Mouse (Mus musculus) cerebellum, postnatal 36 days (tissue): ENCODE data around the gene Cc2d2a.

Experiments
- DNase-seq, 2 experiments: peaks; one replicate each; pipeline ENCODE4 v3.0.0; 2021 to 2022; ENCODE audit warnings: mixed read lengths in 2 of 2

Cc2d2a gene

DNA sequence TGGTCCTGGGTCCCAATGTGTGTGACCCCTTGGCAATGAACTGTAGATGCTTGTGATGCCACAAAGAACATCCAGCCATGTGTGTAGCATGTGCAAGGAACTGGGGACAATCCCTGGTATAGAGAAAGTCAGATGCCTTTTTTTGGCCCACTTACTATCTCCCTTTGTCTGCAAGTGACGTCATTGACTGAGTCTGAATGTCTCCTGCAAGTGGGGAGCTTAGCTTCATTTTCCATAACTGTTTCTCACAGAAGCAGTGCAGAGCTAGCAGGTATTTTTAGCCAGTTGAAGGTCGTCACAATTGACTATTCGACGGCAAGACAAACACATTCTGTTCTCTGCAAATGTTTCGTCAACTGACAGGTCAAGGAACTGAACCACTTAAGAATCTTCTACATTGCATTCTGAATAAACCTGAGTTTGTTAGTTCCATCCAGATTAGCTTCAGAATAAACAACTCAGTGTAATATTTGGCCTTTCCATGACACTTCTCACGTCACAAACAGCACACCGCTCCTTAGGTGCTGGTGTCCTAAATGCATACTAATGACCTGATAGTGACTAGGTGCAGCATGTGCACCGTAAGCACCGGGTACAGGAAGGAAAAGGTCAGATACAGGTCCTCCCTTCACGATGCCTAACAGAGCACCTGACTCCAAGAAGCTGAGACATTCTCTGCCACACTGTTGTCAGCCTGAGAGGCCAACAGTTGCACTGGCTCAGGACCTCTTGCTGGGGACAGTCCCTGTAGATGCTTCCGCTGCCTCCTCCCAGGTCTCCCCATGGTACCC lies 66.4 kb downstream of the Cc2d2a start:
- no peak for DNase-seq

DNA sequence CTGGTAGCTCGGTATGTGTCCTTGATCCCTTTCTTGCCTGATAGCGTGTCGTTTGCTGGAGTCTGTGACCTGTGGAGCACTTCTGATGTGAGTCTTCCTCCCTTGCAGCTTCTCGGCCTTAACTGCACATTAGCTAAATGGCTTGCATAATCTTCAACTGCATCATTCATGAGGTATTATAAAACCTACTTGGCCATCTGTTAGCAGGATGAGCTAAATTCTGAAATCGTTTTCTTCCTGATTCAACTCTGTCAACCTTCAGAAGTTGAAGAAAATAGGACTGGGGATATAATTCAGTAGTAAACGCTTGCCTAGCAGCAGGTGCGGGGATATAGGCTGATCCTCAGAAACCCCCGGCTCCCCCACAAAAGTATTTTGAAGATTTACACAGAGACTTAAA lies 70.2 kb downstream of the Cc2d2a start:
- DNase-seq: no peak

DNA sequence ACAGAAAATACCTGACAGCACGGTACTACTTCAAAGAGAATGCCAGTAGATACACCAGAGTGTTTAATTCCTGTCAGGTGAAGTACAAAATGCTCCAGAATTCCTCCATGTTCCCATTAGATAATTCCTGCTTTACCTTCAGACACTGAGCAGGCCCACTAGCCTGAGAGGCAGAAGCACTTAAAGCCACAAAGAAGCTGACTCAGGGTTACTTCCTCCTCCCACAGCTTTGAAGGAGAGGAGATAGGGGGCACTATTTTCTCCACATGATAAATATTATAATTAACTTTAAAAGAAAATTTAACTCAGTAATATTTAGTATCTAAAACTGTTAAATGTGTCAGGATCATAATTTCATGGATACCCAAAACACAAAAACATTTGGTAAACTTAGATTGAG lies 82.0 kb downstream of the Cc2d2a start:
- DNase-seq: no peak

DNA sequence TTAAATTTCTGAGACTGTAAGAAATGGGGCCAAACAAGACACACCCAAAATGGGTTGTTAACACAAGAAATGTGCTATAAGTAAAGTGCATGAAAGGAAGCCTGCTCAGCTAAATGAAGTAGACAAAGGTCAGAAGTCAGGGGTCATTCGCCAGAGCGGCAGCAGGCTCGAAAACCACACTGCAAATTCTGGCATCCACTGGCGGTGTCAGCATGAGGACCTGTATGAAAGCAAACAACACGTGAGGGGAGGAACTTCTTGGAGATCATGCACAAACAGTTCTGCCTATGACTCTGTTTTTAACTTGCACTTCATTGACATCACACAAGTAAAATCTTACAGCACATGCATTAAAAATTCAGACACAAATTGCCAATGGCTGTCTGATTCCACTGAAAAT lies 83.0 kb downstream of the Cc2d2a start:
- DNase-seq: no peak

DNA sequence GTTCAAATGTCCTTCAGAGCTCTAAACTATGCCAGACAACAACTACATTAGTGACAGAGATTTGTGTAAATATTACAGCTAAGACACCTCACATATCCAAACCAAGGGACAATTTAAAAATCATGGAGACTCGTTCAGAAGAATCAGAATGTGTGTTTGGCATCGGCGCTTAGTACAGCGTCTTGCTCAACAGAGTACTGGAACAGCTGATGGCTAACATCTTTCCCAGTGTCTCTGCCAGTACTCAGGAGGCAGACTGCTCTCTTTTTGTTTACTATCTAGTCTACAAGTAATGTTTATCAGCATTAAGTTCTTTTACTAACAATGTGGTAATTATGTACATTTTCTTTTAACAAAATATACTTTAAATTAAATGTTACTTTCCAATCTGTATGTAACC lies 85.9 kb downstream of the Cc2d2a start:
- DNase-seq: no peak

DNA sequence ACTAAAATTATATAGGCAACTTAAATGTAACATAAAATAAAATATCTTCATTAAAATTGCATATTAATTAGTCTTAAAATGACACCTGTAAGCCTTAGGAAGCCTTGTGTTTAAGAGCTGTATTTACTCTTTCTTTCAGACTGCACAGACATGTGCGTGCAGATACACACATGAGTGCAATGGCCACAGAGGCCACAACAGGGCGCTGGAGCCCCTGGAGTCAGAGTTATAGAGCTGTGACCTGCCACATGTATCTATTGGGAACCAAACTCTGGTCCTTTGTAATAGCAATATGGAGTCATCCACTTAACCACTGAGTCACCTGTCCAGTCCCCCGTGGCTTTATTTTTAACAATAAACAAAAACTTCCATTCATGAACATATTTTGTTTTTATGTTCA lies 86.9 kb downstream of the Cc2d2a start:
- DNase-seq: no peak

DNA sequence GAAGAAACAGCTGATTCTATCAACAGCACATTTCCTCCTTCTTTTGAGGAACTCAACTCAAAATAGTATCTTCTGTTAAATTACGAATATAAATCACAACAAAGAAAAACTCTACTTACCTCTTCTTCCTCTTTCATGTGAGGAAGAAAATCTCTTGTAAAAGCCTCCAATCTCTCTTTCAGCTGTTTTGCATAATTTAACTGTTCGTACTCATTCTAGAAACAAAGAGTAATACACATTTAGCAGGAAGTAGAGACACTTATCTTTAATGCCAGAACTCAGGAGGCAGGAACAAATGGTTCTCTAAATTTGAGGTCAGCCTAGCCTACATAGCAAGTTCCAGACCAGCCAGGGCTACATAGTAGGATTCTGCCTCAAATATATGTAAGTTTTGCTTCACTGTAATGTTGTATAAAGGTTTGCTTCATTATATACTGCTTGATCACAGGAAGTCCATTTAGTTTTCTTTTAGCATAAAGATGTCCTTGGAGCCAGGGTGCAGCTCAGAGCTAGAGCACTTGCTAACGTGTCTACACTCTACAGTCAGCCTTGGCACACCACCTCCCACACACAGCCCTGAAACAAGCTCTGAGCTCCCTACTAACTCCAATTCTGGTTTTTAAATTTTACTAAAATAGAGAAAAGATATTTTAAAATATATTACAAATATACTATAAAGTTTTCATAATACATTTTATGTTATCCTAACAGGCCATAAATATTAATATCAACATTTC lies 108.6 kb downstream of the Cc2d2a start:
- DNase-seq: no peak

DNA sequence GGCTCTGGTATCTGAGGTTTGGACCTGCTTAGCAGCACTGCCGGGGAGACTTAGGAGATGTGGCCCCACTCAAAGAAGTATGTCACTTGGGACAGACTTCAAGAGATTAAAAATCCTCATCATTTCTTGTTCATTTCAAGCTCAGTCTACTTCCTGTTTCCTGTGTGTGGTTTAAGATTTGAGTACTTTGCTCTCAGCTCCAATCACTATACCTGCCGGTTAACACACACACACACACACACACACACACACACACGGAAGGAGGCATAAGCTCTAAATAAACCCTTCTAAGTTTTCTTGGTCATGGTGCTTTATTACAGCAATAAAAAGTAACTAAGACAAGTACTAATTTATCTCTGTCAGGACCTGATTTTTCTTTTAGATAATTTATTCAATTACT lies 109.4 kb downstream of the Cc2d2a start:
- DNase-seq: no peak

DNA sequence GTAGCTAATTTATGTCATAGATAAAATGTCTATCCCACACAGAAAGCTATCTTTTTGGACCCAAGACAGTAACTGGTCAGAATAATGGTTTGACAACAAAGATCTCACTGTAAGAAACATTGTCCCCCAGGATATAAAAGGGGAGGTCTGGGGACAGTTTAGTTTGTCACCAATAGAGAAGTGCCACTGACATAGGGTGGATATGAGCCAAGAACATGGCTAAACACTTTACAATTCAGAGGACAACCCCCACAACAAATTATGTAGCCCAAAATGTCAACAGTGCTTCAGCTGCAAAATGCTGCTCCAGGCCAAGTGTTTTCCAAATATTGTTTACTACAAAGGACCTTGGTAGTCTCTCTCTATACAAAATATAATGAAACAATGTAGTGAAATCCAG lies 114.3 kb downstream of the Cc2d2a start:
- no peak for DNase-seq

DNA sequence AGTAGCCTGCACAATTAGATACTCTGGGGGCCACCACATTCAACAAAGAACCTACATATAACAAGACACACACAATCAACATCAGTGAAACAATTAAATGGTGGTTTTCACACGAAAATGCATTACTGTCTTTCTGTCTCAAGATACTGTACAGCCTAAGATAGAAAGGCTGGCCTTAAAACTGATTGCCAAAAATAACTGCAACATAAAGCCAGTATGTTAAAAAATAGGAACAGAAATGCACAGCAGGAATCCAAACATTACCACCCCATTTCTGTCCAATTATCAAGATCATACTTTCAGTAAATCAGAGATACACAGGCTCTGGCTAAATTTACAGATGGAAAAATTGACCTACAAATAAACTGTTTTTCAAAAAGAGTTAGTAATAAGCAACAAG lies 114.8 kb downstream of the Cc2d2a start:
- DNase-seq: no peak

DNA sequence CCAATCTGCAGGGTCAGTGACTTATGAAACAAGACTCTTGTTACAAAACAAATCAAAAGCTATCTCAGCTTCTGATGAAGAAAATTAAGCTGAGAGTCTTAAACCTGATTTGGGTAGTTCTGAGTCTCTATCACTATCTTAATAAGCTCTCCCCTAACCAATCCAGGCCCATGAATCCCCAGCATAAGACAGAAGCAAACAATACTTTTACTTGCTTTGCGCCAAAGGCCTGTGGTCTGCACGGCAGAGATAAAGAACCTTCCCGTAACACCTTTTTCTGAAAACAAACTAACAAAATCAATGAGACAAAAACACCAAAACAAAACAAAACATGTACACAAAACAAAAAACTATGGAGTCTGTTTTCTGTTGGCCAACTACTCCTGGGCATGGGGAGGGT lies 116.4 kb downstream of the Cc2d2a start:
- DNase-seq: no peak

DNA sequence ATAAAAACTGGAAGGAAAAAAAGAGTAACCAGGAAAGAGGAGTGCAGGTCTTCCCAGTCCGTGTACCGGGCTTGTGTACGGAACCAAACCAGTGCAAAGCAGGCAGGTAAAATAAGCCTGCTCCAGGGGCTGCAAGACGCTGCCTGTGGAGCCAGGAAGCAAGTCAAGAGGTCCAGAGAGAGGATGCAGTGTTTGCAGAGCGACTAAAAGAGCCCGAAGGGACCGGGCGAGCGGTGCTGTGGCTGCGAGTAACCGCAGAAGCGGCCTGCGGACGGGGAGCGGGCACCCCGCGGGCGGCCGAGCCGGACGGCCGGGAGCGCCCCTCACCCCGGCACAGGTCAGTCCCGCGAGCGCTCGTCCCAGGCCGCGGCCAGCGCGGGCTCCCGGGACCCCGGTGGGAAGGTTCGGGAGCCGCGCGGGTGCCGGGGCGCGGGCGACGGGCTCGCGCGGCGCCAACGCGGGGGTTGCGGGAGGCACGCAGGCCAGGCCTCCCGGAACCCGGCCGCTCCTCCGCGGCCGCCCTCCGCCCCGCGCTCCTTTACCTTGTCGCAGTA lies 119.4 kb downstream of the Cc2d2a start:
- peak; percentile 44 to 52 for DNase-seq

DNA sequence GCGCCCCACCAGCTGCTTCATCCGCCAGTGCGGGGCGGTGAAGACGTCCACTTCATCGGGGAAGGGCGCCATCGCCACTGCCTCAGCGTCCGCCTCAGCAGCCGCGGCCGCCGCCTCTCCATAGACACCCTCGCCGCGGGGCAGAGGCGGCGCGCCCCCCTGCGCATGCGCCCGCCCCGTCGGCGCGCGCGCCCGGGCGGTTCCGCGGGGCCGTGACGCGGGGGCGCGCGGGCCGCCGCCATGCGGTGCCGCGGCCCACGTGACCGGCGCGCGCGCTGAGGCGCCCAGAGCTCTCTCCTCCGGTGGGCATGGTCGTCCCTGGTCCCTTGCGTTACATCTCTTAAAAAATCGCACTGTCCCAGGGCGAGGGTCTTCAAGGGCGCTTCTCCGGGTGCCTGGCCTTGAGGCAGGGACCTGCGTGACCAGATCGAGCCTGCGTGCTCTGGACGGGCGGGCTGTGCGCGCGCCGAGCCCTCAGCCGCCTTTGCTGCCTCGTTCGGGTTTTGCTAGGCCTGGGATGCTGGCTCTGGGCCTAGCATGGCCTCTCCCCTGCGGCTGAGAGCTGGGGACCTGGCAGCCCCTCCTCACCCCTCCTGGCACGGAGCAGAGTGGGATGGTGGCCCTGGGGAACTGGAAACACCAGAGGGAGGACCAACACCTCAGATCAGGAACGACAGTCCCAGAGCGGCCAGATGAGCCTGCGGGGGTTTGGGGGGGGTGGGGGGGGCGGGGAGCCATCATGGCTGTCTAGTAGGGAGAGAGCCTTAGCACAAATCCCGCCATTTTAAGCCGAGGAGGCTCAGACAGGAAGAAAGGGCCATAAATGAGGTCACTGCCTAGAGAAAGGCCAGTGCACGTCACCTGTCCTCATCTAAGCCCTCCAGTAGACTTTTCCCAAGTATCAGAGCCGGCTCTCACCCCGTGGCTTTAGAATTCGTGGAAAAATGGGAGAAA lies 120.1 kb downstream of the Cc2d2a start:
- peak; percentile 81 to 83 for DNase-seq

DNA sequence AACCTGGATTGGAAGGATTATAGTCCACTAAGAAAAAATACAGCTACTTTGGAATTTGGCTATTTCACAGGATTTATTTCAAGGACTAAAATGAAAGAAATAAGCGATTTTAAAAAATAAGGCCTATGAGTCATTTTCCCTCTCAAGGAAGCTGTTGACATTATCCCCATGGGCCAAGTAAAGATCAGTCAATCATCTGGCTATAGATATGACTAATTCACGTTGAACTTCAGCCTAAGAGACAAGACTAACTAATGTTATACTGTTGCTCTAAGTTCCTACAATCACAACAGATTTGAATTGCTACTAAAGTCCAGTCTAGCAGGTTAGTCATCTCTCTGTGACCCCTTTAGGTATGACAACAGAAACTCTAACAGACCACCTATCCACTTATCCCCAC lies 121.8 kb downstream of the Cc2d2a start:
- no peak for DNase-seq

DNA sequence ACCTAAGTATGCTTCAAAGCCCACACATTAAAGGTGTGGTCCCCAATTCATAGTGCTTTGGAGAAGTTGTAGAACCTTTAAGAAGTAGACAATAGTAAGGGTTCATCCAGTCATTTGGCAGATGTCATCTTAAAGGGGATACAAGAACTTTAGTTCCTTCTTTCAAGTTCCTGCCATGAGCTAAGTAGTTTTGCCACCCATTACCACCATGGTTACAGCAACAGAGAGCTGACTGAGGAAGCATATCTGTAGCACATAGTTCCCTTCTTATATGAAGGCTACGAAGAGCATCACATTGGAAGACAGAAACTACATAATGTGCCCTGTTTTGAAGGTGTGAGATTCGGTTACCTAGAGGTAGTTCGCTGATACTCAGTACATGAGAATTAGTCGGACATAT lies 124.5 kb downstream of the Cc2d2a start:
- DNase-seq: no peak

DNA sequence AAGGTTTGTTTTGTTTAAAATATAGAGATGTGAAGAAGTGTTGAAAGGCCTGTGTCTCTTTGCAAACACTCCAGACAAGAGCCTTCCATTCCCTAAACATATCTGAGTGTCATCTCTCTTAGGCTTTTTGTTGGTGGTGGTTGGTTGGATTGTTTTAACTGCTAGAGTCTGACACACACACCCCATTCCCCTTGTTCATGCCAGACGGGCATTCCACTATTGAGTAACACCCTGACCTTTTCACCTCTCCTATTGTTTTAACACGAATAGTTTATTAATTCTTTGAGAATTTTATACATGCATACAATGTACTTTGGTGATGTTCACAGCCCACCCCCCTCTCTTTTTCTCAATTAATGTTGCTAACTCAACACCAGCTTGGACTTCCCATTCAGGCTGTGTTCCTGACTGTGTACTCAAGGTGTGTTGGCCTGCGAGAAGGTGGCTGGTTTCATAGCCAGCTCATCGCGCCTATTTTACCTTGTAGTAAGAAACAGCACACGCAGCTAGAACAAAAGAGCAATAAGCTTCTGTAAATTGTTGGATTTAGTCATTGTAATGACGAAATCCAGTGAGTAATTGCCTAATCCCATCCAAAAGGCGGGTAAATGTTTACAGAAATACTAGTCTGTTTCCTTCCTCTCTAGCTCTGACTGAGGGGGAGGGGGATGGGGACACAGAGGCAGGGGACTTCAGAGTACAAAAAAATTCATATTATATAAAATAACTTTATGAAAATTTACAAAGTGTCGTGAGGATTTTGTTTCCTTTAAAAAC lies 126.0 kb downstream of the Cc2d2a start:
- DNase-seq: no peak
